Mouse (Mus musculus): ENCODE measurements around the gene Pcsk2.

Pcsk2 gene

DNA sequence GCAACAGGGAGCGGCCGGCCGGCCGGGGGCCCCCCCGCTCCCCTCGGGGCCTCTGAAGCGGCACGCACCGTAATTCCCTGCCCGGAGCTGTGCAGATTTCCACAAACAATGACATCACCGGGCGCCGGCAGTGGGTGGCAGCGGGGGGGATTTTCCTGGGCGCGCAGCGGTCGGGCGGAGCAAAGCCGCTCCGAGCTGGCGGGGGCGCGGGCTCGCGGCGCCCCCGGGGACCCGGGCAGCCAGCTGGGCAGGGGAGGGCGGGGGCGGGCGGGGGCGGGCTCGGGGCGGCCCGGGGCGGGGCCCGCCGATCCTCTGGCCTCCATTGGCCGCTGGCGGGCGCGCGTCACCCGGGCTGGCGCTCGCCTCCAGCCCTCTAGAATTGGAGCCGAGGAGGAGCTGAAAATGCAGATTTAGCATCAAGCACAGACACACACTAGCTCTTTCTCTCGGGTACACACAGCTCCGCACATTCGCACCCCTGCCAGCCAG lies at the start of gene Pcsk2:
Gene Pcsk2, plus strand, starts transcription at position 399 of the 489 bp plus-strand sequence.
- no peak for DNase-seq (ENCODE audit: low spot score in 2 of 2)

DNA sequence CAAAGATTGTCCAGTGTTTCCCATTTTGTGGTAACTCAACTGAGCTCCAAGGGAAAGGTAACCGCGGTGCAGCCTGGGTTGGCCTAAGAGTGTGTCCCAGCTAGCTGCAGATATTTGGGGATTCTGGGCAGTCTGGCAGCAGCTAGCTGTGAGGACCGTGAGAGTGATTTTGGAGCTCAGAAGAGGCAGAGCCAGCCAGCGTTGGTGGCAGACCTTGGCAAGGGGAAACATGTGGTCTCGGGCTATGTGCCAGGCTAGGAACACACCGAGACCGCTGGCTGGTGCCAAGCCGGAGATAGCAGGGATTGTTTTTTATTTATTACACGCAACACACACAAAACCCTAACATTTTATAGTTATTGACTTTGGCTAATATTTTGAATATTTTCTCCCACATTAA lies 45.1 kb upstream of the Pcsk2 start:
- no peak for DNase-seq (ENCODE audit: low spot score in 2 of 2)

DNA sequence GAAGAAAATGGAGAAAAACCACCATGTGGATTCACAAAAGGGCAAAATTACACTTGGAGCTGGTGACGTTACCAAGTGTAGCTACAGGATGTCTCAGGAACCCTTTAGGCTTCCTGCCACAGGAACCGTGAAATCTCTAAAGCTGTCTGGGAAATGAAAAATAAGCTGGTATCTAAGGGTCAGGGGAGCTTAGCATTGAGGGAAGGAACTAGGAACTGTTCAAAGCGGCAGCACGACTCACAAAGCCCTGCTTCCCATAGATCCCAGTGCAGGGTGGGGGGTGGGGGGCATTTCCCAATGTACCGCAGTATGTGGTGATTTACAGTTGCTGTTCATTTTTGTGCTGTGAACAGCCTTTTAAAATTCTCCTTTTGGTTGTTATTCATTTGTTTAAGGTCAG lies 44.2 kb upstream of the Pcsk2 start:
- DNase-seq (ENCODE audit: low spot score in 2 of 2), result no peak

DNA sequence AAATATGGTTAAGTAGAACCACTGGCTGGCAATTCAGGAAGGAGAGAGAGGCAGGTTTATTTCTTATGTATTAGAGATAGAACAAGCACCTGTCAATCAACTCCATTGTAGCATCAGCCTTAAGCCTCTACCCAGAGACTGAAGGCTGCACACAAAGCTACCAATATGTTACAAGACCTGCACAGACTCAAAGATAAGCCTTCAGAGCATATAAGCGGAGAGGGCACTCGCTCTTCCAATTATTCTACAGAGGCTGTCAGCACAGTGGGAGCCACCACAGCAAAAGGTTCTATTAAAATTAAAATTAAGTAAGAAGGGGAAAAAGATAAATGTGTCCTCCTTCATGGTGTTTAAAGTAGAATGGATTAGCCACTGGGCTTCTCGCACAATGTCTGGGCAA lies 43.8 kb upstream of the Pcsk2 start:
- DNase-seq (ENCODE audit: low spot score in 2 of 2), result no peak

DNA sequence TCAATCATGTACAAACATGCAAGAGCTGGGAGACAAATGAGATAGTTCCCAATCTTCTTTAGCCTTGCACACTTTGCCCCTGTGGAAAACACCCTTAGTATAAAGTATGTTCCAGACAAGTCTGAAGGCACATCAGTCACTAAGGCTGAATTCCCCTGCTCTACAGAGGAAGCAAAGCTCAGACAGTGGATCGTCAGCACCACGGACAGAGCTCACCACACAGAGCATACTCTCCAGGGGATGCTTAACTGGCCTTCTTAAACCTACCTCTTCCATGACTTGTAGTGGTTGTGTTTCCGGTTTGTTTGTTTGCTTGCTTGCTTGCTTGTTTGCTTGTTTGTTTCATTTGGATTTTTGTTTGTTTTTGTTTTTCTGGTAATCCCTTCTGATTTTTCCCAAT lies 9.5 kb upstream of the Pcsk2 start:
- no peak for DNase-seq (ENCODE audit: low spot score in 2 of 2)

DNA sequence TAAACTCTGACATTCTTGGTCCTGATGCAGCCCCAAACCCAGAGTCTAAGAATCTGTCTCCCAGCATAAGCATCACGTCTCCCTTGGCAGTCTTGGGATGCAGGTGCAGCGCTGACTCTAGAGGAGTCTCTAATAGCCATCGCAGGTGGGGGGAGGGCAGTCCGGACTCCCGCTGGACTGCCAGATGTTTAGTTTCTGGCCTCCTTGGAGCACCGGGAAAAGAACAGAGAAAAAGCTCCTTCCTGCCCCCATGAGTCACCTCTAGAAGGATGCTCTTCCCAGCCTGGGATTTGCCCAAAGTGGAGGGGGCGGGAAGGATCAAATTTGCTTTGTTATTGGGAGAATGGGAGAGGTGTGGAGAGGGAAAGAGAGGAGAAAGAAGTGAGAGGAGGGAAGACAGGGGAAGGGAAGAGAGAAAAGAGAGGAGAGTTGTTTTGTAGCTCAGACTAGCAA lies 631 bp upstream of the Pcsk2 start:
- DNase-seq (ENCODE audit: low spot score in 2 of 2), result no peak

DNA sequence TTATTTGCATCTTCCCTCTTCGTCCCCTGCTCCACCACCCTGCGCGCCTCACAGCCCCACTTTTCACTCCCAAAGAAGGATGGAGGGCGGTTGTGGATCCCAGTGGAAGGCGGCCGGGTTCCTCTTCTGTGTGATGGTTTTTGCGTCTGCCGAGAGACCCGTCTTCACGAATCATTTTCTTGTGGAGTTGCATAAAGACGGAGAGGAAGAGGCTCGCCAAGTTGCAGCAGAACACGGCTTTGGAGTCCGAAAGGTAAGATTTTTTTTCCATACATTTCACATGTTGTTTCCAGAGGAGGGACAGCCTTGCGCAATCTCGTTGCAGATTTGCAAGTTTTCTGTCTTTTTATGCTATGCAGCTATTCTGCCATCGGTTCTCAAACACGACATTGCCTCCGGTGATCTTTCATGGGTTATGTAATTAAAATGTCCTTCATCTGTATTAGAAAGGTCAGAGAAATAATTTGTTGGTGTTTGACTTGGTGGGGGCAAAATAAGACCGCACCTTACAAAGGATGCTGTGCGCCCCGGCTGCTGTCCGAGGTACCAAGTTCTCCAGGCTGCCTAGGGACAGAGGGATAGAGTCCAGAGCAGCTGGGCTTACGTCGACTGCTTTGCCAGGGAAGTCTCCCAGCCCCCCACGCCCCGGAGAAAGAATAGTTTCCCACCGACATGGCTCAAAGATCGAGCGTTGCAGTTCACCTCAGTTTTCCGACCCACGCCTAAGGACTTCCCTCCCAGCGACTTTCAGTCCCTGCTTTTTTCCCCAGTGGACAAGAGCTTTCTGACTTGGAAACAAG lies 656 bp downstream of the Pcsk2 start:
- no peak for DNase-seq (ENCODE audit: low spot score in 2 of 2)

DNA sequence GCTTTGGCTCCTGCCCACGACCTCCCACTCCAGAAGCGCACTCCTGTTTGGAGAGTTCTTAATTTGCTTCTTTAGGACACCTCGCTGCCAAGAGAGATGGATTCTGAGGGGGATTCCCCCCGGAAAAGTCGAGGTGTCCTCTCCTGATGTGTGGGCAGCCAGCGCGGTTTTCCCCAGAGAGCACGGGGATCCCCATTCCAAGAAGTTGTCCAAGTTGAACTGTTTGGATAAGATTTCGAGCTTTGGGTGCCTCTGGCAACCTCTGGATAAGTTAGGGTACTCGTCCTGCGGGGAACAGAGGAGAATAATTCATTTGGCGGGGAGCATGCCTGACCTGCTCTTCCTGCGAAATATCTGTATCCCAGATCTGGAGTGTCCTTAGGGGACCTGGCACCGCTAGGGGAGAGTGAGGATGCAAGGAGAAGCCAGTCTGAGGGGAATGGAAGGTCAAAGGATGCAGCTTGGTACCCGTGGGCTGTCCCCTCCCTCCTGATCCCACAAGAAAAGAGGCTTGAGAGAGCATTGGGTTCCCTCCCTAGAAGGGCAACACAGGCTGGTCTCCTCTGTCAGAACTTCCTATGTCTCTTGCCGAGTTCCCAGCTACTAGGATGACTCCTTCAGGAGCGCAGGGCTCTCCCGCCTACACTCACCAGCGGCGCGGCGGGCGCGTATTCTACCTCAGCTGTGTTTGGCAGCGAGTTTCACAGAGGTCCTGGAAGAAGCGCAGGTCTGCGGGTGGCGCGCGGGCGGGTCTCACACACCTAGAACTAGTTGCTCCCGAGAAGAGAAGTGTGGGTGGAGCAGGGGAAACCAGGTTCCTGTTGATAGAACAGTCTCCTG lies 1.5 kb downstream of the Pcsk2 start:
- DNase-seq (ENCODE audit: low spot score in 2 of 2), result no peak

DNA sequence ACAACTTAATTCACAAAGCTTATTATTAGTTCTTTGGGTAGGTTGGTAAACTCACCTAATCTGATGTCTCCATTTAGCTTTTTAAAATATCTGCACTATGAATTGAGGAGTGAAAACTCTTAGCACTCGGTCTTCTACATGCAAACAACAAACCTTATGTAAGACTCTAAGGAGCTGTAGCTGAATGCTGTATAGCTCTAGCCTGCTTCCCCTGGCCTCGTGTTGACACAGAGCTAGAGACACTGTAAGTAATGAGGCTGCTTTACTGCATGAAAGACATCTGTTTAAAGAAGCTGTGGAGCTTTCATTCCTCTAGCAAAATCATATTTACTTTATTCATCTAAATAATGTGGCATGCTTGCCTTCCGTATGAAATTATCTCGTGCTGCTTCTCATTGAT lies 14.4 kb downstream of the Pcsk2 start:
- DNase-seq (ENCODE audit: low spot score in 2 of 2), result no peak

DNA sequence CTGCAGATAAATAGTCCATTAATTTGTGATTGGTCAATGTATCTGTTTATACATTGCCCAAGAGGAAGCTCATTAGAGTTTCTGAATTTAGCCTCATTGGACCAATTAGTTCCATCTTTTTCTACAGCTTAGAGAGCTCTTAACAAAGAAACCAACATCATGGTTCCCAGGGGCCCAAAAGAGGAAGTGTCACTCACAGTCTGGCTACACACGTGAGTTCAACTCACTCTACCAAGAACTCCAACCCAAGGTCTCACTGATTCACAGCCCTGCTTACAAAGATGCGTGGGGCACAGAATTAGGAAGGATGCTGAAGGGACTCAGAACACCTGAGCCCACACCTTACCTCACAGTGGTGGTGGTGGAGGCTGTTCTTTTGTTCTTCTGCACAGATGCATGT lies 19.1 kb downstream of the Pcsk2 start:
- DNase-seq (ENCODE audit: low spot score in 2 of 2), result no peak

DNA sequence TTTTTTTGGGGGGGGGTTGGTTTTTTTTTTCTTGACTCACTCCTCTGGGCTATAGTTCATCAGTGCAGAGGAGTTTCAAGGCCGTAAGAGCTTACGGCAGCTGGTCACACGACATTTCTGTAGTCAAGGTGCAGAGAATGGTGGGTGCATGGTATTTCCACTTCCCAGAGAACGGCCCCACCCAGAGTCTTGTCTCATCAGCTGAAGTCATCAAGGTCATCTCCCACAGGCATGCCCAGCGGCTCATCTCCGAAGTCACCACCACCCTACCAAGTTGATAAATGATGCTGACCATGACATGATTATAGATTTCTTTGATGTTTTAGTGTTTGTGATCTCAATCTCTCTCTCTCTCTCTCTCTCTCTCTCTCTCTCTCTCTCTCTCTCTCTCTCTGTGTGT lies 20.0 kb downstream of the Pcsk2 start:
- no peak for DNase-seq (ENCODE audit: low spot score in 2 of 2)

DNA sequence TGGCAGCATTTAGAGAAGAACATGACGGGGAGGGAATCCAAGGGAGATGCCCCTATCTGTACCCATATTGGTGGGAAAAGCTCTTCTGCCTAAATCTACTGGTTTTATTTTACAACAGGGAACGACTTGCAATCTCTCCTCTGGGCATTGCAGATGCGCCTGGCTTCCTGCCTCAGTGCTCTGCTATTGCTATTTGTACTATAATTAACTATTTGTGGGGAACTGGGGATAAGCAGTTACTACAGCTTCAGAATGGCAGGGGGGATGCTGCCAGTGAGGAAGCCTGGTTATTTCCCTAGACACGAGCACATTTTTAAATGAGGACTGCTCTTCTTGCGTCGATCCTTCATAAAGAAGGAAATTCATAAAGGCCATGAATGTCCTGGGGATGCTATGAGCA lies 39.4 kb downstream of the Pcsk2 start:
- DNase-seq (ENCODE audit: low spot score in 2 of 2), result no peak

DNA sequence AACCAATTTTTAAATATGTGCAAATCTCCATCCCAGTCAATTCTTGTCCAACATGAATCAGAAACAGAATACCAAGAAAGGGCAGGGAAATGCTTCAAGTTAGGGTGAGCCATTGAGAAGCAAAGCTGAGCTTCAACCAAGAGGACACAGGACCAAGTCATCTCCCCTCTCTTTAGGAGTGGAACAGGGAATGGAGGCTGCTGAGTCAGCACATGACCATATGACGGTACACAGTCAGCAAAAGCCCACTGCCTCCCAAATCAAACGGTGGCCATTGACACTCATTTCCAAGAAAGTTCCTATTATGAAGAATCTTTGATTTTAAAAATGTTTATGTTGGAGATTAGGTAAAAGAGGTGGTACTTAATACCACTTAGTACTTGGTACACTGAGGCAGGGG lies 44.4 kb downstream of the Pcsk2 start:
- no peak for DNase-seq (ENCODE audit: low spot score in 2 of 2)

DNA sequence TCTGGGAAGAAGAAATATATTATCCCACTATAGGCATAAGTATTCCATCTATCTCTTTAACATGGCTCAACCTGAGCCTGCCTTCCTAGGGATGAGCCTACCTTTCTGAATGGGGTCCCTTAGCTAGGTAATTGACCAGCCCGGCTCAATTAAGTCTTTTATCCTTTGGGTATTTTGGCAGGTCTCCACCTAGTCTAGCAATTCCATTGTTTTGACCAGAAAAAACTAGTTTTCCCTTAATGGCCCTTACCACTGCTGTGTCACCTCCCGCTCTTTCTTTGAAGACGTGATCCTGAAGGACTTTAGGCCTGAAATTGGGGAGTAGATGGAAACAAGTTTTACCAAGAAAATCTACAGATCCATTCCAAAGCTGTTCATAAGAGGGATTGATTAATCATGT lies 57.1 kb downstream of the Pcsk2 start:
- no peak for DNase-seq (ENCODE audit: low spot score in 2 of 2)

DNA sequence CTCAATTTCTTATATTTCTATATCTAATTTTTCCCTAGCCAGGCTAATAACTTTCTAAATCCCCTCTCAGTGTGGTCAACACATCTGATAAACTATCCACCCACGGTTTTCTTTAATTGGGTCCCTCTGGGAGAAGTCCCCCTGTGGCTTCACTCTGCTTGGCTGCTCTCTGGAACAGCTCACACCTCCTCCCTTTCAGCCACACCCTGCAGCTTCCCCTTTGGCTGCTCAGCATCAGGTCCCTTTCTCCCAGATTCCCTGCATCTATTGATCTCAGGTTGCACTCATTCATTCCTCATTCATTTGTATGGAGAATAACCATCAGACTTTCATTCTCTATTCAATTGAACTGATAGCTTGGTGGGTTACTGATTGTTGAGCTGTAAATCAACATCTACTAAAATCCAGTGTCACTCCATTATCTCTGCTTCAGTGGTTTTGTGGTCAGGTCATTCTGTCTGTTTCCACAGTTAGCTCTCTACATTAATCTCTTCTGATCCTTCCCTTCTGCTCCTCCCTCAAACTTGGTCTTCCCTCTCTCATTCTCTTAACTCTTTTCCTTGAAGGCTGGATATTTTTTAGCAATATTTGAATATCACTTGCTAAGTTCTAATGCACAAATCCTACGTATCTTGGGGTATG lies 58.0 kb downstream of the Pcsk2 start:
- no peak for DNase-seq (ENCODE audit: low spot score in 2 of 2)

DNA sequence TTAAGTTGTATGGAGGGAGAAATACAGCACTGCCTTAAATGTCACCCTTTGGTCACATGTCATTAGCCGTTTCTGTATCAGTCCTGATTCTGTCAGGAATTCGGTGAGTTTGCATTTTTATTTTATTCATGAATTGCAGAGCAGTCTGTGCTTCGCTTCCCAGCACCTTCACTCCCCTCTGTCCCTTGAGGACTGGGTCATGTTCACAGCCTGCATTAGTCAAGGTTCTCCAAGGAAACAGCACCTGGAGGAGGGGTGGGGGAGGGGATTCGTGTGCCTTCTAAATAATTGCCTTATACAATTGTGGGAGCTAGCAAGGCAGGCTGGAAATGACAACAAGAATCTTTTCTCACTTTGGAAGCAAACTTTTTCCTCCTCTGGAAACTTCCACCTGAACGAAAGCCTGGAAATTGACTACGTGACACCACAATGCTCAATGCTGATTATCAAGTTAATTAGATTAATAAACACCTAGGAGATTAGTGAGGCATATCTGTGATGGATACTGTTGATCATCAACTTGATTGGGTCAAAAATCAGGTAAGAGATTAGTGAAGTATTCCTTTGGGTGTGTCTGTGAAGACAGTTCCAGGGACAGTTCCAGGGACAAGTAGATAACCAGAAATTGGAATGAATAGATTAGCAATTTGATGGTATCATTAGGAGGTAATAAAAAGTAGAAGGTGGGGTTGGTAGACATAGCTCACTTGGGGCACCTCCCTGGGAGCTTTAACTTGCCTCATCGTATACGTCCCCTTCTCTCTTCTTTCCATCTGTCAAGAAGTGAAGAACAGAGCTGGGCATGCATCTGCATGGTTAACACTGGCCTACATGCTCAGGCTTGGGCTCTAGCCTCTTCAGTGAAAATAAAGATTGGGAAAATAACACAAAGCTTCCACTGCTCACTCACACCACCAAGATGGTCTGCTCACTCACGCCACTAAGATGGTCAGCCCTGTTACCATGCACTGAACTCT lies 64.7 kb downstream of the Pcsk2 start:
- DNase-seq (ENCODE audit: low spot score in 2 of 2), result no peak

DNA sequence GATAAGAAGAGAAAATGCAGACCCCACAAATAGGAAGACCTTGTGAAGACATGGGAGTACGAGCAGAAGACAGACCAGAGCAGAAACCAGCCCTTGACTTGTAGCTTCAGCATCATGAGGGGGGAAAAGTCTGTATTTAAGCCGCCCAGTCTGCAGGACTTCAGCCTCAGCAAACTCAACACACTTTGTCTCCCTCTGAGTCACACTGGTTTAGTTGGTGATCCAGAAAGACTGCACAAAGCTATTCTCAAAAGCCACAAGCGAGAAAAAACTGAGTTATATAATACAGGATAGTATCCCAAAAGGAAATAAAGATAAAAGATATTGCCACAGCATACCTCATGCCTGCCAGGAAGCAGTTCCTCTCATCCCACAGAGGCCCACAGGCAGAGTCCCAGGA lies 67.5 kb downstream of the Pcsk2 start:
- DNase-seq (ENCODE audit: low spot score in 2 of 2), result no peak

DNA sequence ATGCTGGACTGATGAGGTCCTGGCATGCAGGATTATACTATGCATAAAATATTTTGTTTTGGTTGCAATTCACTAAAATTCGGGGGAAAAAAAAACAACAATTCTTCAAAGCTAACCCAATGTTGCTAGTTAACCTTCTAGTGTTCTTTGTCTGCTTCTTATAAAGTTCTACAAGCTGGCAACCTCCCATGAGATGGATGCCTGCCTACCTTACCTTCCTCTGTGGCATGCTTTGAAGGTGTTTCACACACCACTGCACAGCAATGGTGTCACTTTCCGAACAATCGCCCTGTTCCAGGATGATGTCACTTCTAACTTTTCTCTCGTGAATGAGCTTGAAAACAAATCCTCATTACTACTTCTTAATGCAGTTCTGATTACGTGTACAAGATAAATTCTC lies 68.8 kb downstream of the Pcsk2 start:
- DNase-seq (ENCODE audit: low spot score in 2 of 2), result no peak

DNA sequence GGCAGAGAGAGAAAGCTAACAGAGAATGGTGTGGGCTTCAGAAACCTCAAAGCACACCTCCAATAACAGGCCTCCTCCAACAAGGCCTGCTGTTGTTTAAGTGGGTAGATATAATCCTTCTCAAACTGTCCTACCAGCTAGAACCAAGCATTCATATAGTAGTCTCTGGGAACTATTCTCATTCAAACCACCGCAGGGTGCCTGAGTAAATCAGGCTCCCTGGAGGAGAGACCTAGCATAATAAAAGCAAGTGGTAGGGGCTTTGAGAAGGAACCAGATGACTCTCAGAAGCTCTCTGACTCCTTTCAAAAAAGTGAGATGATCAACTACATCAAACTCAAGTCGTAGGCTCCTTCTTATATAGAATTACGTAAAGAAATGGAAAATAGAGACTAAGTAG lies 75.0 kb downstream of the Pcsk2 start:
- no peak for DNase-seq (ENCODE audit: low spot score in 2 of 2)

DNA sequence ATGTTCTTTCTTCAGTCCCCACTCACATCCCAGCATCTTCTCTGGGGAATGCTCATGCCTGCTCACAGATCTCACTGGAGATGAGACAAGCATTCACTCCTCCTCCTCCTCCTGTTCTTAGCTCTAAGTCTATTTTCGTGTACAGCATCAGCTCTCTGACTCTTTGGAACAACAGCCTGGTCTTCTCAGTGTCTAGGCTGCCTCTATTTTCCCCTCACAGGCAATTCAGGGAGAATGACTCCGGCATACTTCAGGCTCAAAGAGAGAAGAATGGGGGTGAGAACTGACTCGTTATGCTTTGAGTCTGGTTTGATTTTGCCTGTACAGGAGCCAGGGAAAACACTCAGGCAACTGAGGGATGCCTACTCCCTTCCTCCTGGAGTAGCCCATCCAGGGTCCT lies 78.0 kb downstream of the Pcsk2 start:
- DNase-seq (ENCODE audit: low spot score in 2 of 2), result no peak

DNA sequence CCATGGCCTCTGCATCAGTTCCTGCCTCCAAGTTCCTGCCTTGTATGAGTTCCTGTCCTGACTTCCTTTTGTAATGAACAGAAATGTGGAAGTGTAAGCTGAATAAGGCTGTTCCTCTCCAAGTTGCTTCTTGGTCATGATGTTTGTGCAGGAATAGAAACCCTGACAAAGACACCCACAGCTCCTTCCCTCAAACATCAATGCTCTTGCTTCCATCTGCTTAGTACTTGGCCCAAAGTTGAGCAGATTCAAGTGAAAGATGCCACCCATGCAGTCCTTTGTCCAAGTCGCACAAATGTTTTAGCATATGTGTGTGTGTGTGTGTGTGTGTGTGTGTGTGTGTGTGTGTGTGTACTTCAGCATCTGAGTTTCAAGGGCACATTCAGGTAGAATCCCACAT lies 97.3 kb downstream of the Pcsk2 start:
- DNase-seq (ENCODE audit: low spot score in 2 of 2), result no peak
